Mouse (Mus musculus) frontal cortex, adult 2 months (tissue): Measurements from ENCODE around the gene Gm6993. TPM values are rescaled to one million over a fixed set of nuclear protein-coding genes. Genes with fewer than 3 reads are reported as not detected.

Experiments
- DNase-seq, 2 experiments: peaks; one replicate each; pipeline ENCODE4 v3.0.0; 2022; ENCODE audit warnings: low spot score in 1 of 2; ENCODE audit errors: extremely low spot score in 1 of 2
- polyA plus RNA-seq: library from polyadenylated mRNA; depleted of rRNA; stranded (reverse); fragments of >200 nt; gene quantifications from 2 replicates; pipeline ENCODE4 v1.2.3, GENCODE M21; 2012; rRNA removed

The Gm6993 gene
- polyA plus RNA-seq, 1 experiment, result not detected

DNA sequence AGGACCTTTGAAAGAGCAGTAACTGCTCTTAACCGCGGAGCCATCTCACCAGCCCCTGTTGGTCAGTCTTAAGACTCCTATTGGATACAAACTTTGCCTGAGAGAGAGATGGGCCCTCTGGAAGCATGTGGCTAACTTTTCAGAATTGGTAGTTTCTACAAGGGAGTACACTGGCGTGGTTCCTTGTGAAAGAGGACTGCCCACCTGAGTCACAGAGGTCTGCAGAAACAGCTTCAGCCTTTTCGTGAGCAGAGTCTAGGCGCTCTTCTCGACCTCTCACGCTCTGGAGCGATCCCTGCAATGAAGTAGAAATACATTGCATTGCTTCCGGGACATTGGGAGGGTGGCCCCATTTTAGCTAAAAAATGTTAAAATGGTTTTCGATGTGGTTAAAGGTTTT lies 29.8 kb downstream of the Gm6993 start:
- DNase-seq, result no peak

DNA sequence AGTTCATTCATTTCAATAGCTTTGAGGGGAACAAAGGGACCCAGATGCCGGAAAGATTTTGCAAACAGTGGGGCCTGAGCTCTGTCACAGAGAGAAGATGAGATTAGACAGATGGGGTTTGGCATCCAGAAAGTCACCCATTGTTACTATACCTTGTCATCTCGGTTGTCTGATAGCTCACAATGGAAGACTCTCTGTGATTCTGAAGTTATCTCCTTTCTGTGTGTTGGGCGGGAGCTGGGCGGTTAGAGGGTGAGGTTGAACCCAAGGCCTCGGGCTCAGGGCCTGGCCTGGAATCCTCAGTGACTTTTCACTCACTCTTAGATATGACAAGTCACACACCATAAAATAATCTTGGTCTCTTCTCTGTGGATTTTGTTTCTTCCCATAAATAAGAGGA lies 30.2 kb downstream of the Gm6993 start:
- no peak for DNase-seq

DNA sequence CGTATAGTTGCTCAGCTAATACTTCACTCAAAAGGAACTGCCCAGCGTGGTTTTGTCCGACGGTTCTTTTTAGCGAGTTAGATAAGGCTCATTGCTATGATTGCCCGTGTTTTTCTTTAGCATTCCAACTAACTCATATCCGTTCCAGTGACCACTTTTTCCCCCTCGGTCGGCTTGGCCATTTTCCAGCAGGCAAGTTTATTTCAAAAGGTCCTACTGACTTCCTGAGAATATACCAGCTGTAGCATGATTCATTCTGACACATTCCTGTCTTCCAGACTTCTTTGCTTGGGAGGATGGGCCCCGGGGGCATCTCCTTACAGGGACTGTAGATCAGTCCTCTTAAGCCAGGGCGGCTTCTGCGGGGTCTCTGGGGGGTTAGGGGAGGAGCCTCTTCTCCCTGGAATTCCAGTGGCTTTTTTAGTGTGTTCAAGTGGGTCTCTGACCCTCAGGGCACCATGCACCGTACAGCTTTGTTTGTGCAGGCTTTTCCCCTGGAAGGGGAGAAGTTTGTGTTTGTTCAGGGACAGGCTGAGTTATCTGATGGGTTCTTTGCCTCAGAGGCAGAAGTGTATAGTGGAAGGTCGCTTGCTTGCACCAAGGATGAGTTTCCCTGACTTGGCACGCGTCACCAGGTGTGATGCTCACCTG lies 30.9 kb downstream of the Gm6993 start:
- DNase-seq, result no peak

DNA sequence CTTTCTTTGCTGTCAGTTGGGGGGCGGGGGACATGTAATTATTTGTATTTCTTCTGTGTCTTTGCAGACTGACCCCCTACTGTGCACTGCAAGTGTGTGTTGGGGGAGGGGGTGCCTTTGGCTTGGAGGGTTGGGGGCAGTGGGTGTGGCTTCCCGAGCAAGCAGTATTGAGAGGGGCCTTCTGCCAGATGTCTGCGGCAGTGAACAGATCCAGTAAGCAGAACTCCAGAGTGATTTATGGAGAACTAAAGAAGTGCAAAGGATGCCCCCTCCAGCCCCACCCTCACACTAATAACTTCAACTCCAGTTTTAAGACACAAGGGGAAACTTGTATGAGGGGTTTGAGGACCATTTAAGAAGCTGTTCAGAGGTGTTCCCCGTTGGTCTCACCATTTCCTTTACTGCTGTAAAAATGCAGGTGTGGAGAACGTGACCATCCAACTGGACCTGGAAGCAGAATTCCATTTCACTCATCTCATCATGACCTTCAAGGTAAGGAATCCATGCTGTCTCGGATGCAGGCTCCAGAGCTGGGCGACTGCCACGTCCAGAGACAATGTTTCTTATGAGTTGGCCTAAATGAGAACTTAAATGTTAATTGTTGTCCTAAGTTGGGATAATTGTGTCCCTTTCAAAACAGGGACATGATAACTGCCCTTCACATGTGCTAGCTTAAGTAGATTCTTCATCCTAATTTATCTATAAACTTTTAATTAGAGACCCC lies 31.6 kb downstream of the Gm6993 start:
- DNase-seq, result no peak

DNA sequence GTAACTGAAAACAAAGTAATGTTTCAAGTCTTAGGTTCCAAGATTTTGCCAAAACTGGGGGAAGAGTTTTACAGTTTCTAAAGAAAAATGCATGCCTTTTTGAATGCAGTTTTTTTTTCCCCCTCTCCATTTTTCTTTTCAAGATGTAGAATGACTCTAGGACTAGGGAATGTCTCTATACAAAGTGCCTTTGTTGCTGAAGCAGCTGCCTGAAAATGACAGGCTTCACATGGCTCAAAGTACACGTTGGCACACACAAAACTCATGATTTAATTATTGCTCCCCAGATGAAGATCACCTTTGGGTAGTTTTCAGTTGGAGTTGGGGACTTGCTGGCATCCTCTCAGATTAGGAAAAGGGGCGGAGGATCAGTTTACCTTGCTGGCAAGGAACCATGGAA lies 32.3 kb downstream of the Gm6993 start:
- DNase-seq, result no peak

- no peak for DNase-seq
Measured at GRCm38 (mm10) chr12:31273646-31274045, 33.1 kb downstream of the Gm6993 start.

- DNase-seq, result no peak
Measured at GRCm38 (mm10) chr12:31275411-31275810, 34.8 kb downstream of the Gm6993 start.

- DNase-seq, result no peak
Measured at GRCm38 (mm10) chr12:31278270-31278669, 37.7 kb downstream of the Gm6993 start.

GRCm38 (mm10) chr12:31280318-31280717 lies 39.7 kb downstream of the Gm6993 start:
- no peak for DNase-seq

DNA sequence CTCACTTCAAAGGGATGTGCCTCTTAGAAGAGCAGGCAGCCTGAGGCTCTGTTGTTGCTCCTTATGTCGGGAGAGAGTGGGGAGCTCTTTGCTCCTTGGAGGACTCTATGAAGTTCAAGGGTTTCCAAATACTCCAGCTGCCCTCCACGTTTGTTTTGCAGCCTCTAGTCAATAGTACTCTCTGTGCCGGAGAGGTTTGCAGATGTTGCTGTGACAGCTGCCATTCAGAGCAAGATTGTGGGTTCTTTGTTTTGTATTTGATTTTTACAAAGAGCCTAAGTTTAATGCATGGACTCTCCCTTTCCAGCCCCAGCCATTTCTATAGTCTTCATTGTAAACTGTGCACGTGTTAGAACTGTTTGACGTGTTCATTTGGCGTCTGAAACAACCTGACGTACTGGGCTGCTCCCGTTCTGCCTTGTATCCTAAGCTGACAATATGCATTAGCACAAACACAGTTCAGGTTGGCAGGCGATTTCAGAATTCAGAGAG lies 40.6 kb downstream of the Gm6993 start:
- DNase-seq, result no peak

- DNase-seq, result no peak
Measured at GRCm38 (mm10) chr12:31282241-31282640, 41.7 kb downstream of the Gm6993 start.

DNA sequence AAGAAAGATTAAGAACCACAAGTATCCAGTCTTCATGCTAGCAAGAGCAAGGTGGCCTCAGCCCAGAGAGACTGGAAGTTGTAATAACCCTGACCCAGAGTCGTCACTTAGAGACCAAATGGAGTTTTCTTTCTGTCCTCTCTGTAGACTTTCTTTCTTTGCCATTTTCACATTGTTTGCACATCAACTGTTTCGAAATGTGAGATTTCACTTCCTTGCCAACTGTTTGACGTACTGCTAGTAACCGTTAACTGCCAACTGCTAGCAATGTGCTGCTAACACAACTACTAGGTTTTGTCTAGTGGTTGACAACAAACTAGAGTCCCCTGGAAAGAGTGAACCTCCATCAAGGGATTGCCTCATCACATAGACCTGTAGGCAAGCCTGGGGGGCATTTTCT lies 42.6 kb downstream of the Gm6993 start:
- no peak for DNase-seq

- DNase-seq, result no peak
Measured at GRCm38 (mm10) chr12:31283617-31284136, 43.1 kb downstream of the Gm6993 start.

DNA sequence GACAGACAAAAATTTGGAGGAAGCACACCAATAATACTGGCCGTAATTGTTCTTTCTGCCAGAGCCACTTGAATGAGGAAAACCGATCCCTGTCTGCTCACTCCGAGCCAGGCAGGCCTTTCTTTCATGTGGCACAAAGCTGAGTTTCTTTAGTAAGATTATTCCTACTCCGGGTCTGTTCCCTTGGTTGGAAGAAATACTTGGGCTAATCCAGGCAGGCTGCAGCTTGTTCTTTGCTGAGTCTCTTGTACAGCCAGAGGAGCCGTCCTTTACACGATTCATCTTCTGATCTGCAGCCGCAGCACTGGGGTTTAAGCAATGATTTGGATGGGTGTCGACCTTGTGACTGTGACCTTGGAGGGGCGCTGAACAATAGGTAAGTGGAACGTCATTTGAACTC lies 48.5 kb downstream of the Gm6993 start:
- no peak for DNase-seq

Other genes with a start within 250 kb of the Gm6993 start
- 0.57 and 0.70 TPM in 2 replicates for gene Fam110c, start 166.9 kb upstream of the Gm6993 start, polyA plus RNA-seq
- gene Lamb1, start 24.5 kb downstream of the Gm6993 start, polyA plus RNA-seq, result 7.6 and 8.4 TPM in 2 replicates
- 90.4 and 99.2 TPM in 2 replicates for gene Dld, start 110.7 kb downstream of the Gm6993 start, polyA plus RNA-seq
- gene Slc26a3, start 150.1 kb downstream of the Gm6993 start, polyA plus RNA-seq, result 0.10 TPM in 1 of 2 replicates, not detected in the other